Mouse (Mus musculus): ENCODE results near the gene Ptpn22. TPM values are rescaled to one million over a fixed set of nuclear protein-coding genes. Genes with fewer than 3 reads are reported as not detected.

Gene Ptpn22
- polyA plus RNA-seq, 1 experiment from 2014 or later = 0.27 TPM

GRCm38 (mm10) chr3:103864200-103864599, 4.6 kb downstream of the Ptpn22 start:
- H3K27me3 ChIP-seq = no peaks in the 10 kb centered on the region

GRCm38 (mm10) chr3:103867424-103867971, 7.9 kb downstream of the Ptpn22 start:
- H3K9ac ChIP-seq = no peak overlapping the region
- H3K9me3 ChIP-seq (replicated peaks) = no peaks in the 10 kb centered on the region
- H3K4me1 ChIP-seq = no peaks in the 10 kb centered on the region
- ATAC-seq (ENCODE audit: low FRiP score) = no peak
- H3K27ac ChIP-seq = no peak overlapping the region
- no peak overlapping the region for H3K4me3 ChIP-seq
- WGBS = 88% methylated on average over 5 of the region's 5 CpGs
- H3K36me3 ChIP-seq = no peaks in the 10 kb centered on the region
- no peaks in the 10 kb centered on the region for H3K27me3 ChIP-seq
- H3K4me2 ChIP-seq (replicated peaks) = no peak overlapping the region

More at GRCm38 (mm10) chr3:103864200-103864599, 4.6 kb downstream of the Ptpn22 start:
- ATAC-seq (ENCODE audit: low FRiP score) = no peak
- Histone ChIP-seq H3K4me3 (no peak overlapping the region), H3K4me1 (no peaks in the 10 kb centered on the region), H3K9ac (no peak overlapping the region), H3K9me3 (replicated peaks) (no peaks in the 10 kb centered on the region), H3K27ac (no peak overlapping the region), H3K36me3 (no peaks in the 10 kb centered on the region), H3K4me2 (replicated peaks) (no peak overlapping the region)
- WGBS = 84% methylated on average over 6 of the region's 6 CpGs

GRCm38 (mm10) chr3:103868008-103868407, 8.4 kb downstream of the Ptpn22 start:
- no peaks in the 10 kb centered on the region for H3K27me3 ChIP-seq
- H3K9ac ChIP-seq = no peak overlapping the region
- H3K27ac ChIP-seq = no peak overlapping the region
- ATAC-seq (ENCODE audit: low FRiP score) = no peak
- H3K9me3 ChIP-seq (replicated peaks) = no peaks in the 10 kb centered on the region
- H3K4me2 ChIP-seq (replicated peaks) = no peak overlapping the region
- no peaks in the 10 kb centered on the region for H3K4me1 ChIP-seq
- no peaks in the 10 kb centered on the region for H3K36me3 ChIP-seq
- H3K4me3 ChIP-seq = no peak overlapping the region
- WGBS = 90% methylated on average over 4 of the region's 4 CpGs

- H3K4me3 ChIP-seq = no peak overlapping the region
- no peak overlapping the region for H3K9ac ChIP-seq
- no peak overlapping the region for H3K27ac ChIP-seq
- 68% methylated on average over 3 of the region's 3 CpGs for WGBS
- no peaks in the 10 kb centered on the region for H3K36me3 ChIP-seq
- no peaks in the 10 kb centered on the region for H3K4me1 ChIP-seq
- H3K9me3 ChIP-seq (replicated peaks) = no peaks in the 10 kb centered on the region
- no peak overlapping the region for H3K4me2 ChIP-seq (replicated peaks)
- no peak for ATAC-seq (ENCODE audit: low FRiP score)
- H3K27me3 ChIP-seq = no peaks in the 10 kb centered on the region
Measured at GRCm38 (mm10) chr3:103872663-103873098, 13.1 kb downstream of the Ptpn22 start.

GRCm38 (mm10) chr3:103874329-103874728, 14.7 kb downstream of the Ptpn22 start:
- no peak overlapping the region for H3K4me3 ChIP-seq
- 79% methylated on average over 7 of the region's 7 CpGs for WGBS
- no peaks in the 10 kb centered on the region for H3K36me3 ChIP-seq
- H3K4me1 ChIP-seq = no peaks in the 10 kb centered on the region
- H3K9ac ChIP-seq = no peak overlapping the region
- H3K27me3 ChIP-seq = no peaks in the 10 kb centered on the region
- H3K27ac ChIP-seq = no peak overlapping the region
- H3K9me3 ChIP-seq (replicated peaks) = no peaks in the 10 kb centered on the region
- ATAC-seq (ENCODE audit: low FRiP score) = no peak
- no peak overlapping the region for H3K4me2 ChIP-seq (replicated peaks)

GRCm38 (mm10) chr3:103885946-103886345, 26.4 kb downstream of the Ptpn22 start:
- no peak overlapping the region for H3K27ac ChIP-seq
- no peak overlapping the region for H3K9ac ChIP-seq
- WGBS = 80% methylated on average over 11 of the region's 11 CpGs
- no peaks in the 10 kb centered on the region for H3K9me3 ChIP-seq (replicated peaks)
- no peaks in the 10 kb centered on the region for H3K27me3 ChIP-seq
- no peak for ATAC-seq (ENCODE audit: low FRiP score)
- no peak overlapping the region for H3K4me3 ChIP-seq
- no peaks in the 10 kb centered on the region for H3K4me1 ChIP-seq
- no peaks in the 10 kb centered on the region for H3K36me3 ChIP-seq
- H3K4me2 ChIP-seq (replicated peaks) = no peak overlapping the region

GRCm38 (mm10) chr3:103887581-103887980, 28.0 kb downstream of the Ptpn22 start:
- no peaks in the 10 kb centered on the region for H3K4me1 ChIP-seq
- WGBS = 39% methylated on average over 3 of the region's 3 CpGs
- no peak overlapping the region for H3K27ac ChIP-seq
- H3K4me3 ChIP-seq = no peak overlapping the region
- no peak for ATAC-seq (ENCODE audit: low FRiP score)
- no peak overlapping the region for H3K9ac ChIP-seq
- H3K36me3 ChIP-seq = no peaks in the 10 kb centered on the region
- no peaks in the 10 kb centered on the region for H3K9me3 ChIP-seq (replicated peaks)
- no peak overlapping the region for H3K4me2 ChIP-seq (replicated peaks)
- H3K27me3 ChIP-seq = no peaks in the 10 kb centered on the region

GRCm38 (mm10) chr3:103893374-103893773, 33.8 kb downstream of the Ptpn22 start:
- no peaks in the 10 kb centered on the region for H3K4me1 ChIP-seq
- ATAC-seq (ENCODE audit: low FRiP score) = no peak
- no peak overlapping the region for H3K4me3 ChIP-seq
- H3K9me3 ChIP-seq (replicated peaks) = no peaks in the 10 kb centered on the region
- H3K4me2 ChIP-seq (replicated peaks) = no peak overlapping the region
- 88% methylated on average over 3 of the region's 3 CpGs for WGBS
- no peaks in the 10 kb centered on the region for H3K36me3 ChIP-seq
- no peaks in the 10 kb centered on the region for H3K27me3 ChIP-seq
- H3K27ac ChIP-seq = no peak overlapping the region
- no peak overlapping the region for H3K9ac ChIP-seq

GRCm38 (mm10) chr3:103904705-103905104, 45.1 kb downstream of the Ptpn22 start:
- Histone ChIP-seq H3K4me1 (no peaks in the 10 kb centered on the region), H3K4me2 (replicated peaks) (no peak overlapping the region), H3K27ac (no peak overlapping the region), H3K36me3 (no peaks in the 10 kb centered on the region), H3K27me3 (no peaks in the 10 kb centered on the region), H3K4me3 (no peak overlapping the region), H3K9ac (no peak overlapping the region), H3K9me3 (replicated peaks) (no peaks in the 10 kb centered on the region)
- ATAC-seq (ENCODE audit: low FRiP score) = no peak
- 88% methylated on average over 1 of the region's 1 CpGs for WGBS

GRCm38 (mm10) chr3:103907335-103908030, 47.9 kb downstream of the Ptpn22 start:
- Histone ChIP-seq H3K4me3 (no peak overlapping the region), H3K27ac (no peak overlapping the region), H3K4me1 (no peaks in the 10 kb centered on the region), H3K9me3 (replicated peaks) (no peaks in the 10 kb centered on the region), H3K36me3 (no peaks in the 10 kb centered on the region), H3K4me2 (replicated peaks) (no peak overlapping the region), H3K27me3 (no peaks in the 10 kb centered on the region), H3K9ac (no peak overlapping the region)
- no peak for ATAC-seq (ENCODE audit: low FRiP score)
- WGBS = 82% methylated on average over 5 of the region's 5 CpGs

GRCm38 (mm10) chr3:103908781-103909180, 49.2 kb downstream of the Ptpn22 start:
- no peaks in the 10 kb centered on the region for H3K36me3 ChIP-seq
- no peak overlapping the region for H3K27ac ChIP-seq
- WGBS = 76% methylated on average over 2 of the region's 2 CpGs
- H3K9me3 ChIP-seq (replicated peaks) = no peaks in the 10 kb centered on the region
- no peak overlapping the region for H3K4me2 ChIP-seq (replicated peaks)
- no peak overlapping the region for H3K4me3 ChIP-seq
- no peaks in the 10 kb centered on the region for H3K4me1 ChIP-seq
- no peaks in the 10 kb centered on the region for H3K27me3 ChIP-seq
- no peak overlapping the region for H3K9ac ChIP-seq
- ATAC-seq (ENCODE audit: low FRiP score) = no peak

- no peaks in the 10 kb centered on the region for H3K36me3 ChIP-seq
- 7% methylated on average over 11 of the region's 11 CpGs for WGBS
- ATAC-seq (ENCODE audit: low FRiP score) = peak; percentile 40
Measured at GRCm38 (mm10) chr3:103913451-103913961, 53.9 kb downstream of the Ptpn22 start.

More at GRCm38 (mm10) chr3:103913451-103913961, 53.9 kb downstream of the Ptpn22 start:
- H3K4me1 ChIP-seq = peaks cover 11% of the 10 kb centered on the region
- peak overlapping the region; percentile 96 for H3K4me3 ChIP-seq
- H3K27me3 ChIP-seq = no peaks in the 10 kb centered on the region
- peak overlapping the region; percentile 62 for H3K4me2 ChIP-seq (replicated peaks)
- peak overlapping the region; percentile 95 for H3K27ac ChIP-seq
- H3K9me3 ChIP-seq (replicated peaks) = no peaks in the 10 kb centered on the region
- H3K9ac ChIP-seq = peak overlapping the region; percentile 96
